Mouse (Mus musculus) mesoderm, embryonic 11.5 days (tissue): ENCODE results near the gene Olfr1386.
"Not testable (repeated sequence)": the region's sequence is repeated elsewhere in the genome, so short reads cannot be mapped to it uniquely, and the experiment has no call there.

Experiments used
- DNase-seq: peaks from one replicate; pipeline ENCODE4 v3.0.0-alpha.2; 2012; ENCODE audit warnings: low read depth, low spot score

Gene Olfr1386

DNA sequence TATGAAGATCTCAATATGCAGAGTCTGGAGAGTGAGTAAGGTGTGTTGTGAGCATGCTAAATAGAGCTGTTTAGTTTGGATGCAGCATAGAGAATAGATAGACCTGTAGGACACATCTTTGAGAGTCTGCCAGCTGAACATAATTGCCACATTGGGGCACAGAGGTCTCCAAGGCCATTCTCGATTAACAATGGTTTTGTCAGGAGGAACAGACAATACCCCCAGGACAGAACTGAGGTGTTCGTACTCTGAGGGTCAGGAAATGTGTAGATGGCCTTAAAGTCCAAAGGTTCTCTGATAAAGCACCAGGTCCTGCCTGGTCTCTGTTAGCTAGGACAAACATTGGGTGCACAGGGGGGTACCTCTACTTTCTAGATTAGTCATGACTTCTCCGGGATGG, at the start of gene Olfr1386:
TSS of gene Olfr1386 (plus strand) at position 301 of the 400 bp plus-strand sequence.
- DNase-seq: not testable (repeated sequence)

- no peak for DNase-seq
Observed at GRCm38 (mm10) chr11:49422767-49423166, 42.1 kb upstream of the Olfr1386 start, which contains the start of gene Olfr1389. Gene Olfr1389 (plus strand): TSS chr11:49423067.

DNA sequence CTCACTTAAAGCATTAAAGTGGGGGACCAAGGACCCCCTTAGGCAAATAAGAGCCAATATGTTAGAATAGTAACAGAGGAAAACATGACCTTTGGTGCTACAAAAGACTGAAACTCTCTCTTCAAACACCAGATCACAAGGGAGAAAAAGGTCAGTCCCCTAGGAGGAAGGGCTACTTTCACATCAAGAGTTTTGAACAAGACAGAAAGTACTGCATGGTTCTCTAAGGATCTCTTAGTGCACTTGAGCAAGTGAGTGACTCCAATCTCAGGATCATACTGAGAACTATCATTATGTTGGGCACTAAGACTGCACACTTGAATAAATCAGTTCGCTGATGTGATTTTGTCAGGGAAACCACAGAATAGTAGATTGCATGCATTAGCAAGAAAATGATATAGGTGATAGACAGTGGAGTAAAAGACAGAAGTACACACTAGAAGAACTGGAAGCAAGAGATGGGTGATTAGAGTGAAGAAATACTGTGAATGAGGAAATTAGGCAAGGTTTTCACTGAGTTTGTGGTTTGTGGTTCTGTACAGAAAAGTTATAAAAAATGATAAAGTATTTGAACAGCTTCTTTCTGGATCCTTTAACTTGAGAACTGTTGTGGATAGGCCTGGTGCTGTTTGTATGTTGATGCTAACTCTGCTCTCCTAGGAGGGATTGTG, 39.5 kb upstream of the Olfr1386 start:
- DNase-seq: no peak

DNA sequence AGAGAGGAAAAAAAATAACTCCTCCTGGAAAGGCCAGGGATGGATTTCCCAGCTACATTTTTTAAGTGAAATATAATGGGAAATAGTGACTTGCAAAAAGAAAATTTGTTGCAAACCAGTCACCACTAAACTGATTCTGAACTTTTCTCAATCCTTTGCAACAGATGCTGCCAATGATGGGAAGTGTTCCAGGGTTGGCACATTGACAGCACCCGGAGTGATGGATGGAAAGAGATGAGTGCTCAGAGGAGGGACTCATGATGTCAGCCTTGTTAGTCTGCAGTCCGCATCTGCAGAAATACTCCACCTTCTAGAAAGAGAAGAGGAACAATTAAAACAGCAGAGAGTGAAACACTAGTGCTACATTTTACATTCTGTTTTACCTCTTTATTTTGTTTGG, 35.2 kb upstream of the Olfr1386 start:
- no peak for DNase-seq

DNA sequence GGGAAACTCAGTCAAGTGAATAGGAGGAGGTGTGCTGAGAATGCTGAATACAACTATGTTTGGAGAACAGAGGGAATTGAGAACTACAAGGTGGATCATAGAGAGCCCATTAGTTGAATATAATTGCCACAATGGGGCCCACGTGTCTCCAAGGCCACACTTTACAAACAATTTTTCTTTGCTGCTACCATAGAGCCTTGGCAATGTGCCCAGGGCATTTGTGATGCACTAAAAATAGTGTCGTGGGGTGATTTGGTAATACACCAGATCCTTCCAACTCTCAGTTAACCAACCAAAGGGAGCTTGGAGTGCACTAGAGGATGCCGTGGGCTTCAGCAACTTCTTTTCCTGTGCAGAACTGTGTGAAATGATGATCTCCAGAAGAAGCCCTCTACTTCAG, 28.4 kb upstream of the Olfr1386 start, which contains the start of gene Olfr1388:
TSS of gene Olfr1388 (plus strand) at position 214 of the 400 bp plus-strand sequence.
- DNase-seq: no peak

DNA sequence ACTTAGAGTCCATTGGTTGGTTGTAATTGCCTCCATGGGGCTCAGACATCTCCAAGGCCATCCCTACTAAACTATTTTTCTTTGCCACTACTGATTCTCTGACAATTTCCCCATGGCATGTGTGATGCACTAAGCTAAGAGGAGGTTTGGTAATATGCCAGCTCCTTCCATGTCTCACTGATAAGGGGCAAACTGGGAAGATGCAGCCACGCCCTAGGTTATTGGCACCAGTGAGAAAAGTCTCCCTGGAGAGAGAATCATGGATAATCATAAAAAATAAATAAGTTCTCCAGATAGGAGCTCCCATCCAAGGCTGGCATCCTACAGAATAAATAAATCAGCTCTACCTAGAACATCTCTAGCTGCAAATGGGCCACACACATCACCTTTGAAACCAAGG, 9.8 kb upstream of the Olfr1386 start, which contains the start of gene Olfr1387:
TSS of gene Olfr1387 (plus strand) at position 301 of the 400 bp plus-strand sequence.
- DNase-seq: no peak

DNA sequence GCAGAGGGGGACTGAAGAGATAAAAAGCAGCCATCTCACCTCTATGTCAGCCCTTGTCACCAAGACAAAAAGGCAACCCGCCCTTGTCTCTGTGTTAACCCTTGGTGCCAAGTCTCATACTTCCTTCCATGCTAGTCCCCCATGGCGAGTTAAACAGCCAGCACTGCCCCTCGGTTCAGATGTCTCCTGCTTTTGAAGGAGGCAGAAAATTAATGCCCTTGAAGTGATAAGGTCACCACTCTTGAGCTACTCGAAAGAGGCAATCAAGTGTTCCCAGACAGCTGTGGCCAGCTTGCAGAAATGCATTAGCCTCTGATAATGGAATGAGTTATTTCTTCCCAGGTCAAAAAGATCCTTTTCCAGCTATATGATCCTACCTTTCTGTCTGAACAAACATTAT, 21.1 kb downstream of the Olfr1386 start:
- DNase-seq: peak; percentile 21

GRCm38 (mm10) chr11:49488770-49489169, 23.9 kb downstream of the Olfr1386 start, which contains the start of gene Olfr1385:
Gene Olfr1385 (plus strand): TSS chr11:49489070.
- DNase-seq: not testable (repeated sequence)

DNA sequence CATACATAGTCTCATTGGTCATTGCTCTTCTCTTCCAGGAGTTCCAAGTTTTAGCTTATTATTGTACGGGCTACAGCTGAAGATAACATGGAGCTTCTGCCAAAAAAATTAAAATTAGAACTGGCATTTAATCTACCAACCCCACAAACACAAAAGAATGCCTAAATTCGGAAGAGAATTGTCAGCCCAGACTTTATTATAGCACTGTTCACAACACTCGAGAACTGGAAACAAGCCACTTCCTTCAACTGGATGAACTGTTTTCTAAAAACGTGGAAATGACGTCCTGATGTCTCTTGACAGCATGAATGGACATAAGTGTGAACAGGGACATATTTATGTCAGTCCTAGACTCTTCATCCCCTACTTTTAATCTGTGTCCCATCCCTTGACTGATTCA, 53.2 kb downstream of the Olfr1386 start:
- no peak for DNase-seq

DNA sequence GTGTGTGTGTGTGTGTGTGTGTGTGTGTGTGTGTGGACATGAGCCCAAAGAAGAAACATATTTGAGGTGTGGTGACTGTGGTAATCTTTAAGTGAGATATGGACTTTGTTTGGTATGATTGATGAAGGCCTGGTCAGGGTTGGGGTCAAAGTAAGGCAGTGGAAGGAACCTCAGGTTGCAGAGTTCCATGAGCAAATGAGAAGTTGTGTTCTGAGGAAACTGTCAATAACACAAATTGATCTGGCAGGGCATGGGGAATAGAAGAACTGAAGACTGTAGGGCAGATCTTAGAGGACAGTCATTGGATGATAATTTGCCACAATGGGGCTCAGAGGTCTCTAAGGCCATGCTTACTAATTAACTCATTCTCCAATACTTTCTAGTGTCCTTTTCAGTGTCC, 54.5 kb downstream of the Olfr1386 start, which contains the start of gene Olfr1383:
TSS of gene Olfr1383 (plus strand) at position 301 of the 400 bp plus-strand sequence.
- no peak for DNase-seq
